Mouse (Mus musculus): Measurements from ENCODE around the gene Gm26992. TPM values are rescaled to one million over a fixed set of nuclear protein-coding genes. Genes with fewer than 3 reads are reported as not detected.

Gm26992 gene
- polyA plus RNA-seq, 1 experiment from 2014 or later: not detected

GRCm38 (mm10) chrX:103529185-103529584, 107.4 kb downstream of the Gm26992 start:
- 0% methylated on average over 23 of the region's 23 CpGs for WGBS
- no peaks in the 10 kb centered on the region for H3K27me3 ChIP-seq (ENCODE audit: control insufficient read depth, insufficient read depth, low read length)
- no peaks in the 10 kb centered on the region for H3K36me3 ChIP-seq (ENCODE audit: control insufficient read depth, insufficient read depth, low read length)
- ATAC-seq (ENCODE audit: insufficient number of reproducible peaks, insufficient read depth, low FRiP score, low read depth): peak; percentile 77
- peak overlapping the region; percentile 12 to 24; a peak in 3 of 4 replicates for H3K4me3 ChIP-seq (ENCODE audit: control insufficient read depth in 1 of 2, insufficient read depth in 1 of 2, low read depth in 1 of 2, low read length in 2 of 2)
- no peaks in the 10 kb centered on the region for H3K9me3 ChIP-seq (ENCODE audit: control insufficient read depth, low read length)
- H3K4me2 ChIP-seq (ENCODE audit: low read length): peak overlapping the region; percentile 59
- peak overlapping the region; percentile 16; the same call in 1 of the 2 replicates for H3K9ac ChIP-seq (ENCODE audit: low read length)
- H3K4me1 ChIP-seq (ENCODE audit: control insufficient read depth in 2 of 2, insufficient read depth in 2 of 2, low read length in 2 of 2): peaks cover 2 to 3% of the 10 kb centered on the region in 2 experiments; a peak in 1 of 4 replicates
- H3K27ac ChIP-seq (replicated peaks in 1 of 2; ENCODE audit: control insufficient read depth in 1 of 2, insufficient read depth in 1 of 2, low read depth in 2 of 2, low read length in 2 of 2): no peak overlapping the region

Other genes starting within 250 kb of the Gm26992 start
- gene Nap1l2, start 235.4 kb upstream of the Gm26992 start, polyA plus RNA-seq (2014; fragmentation: Nextera tagmentation; extraction: Ambion mirVana): 0.57 and 0.96 TPM in 2 replicates
- gene Cdx4, start 100.6 kb upstream of the Gm26992 start, polyA plus RNA-seq (2014; fragmentation: Nextera tagmentation; extraction: Ambion mirVana): not detected in 2 replicates
- 2.8 and 3.1 TPM in 2 replicates for gene Chic1, start 65.5 kb upstream of the Gm26992 start, polyA plus RNA-seq (2014; fragmentation: Nextera tagmentation; extraction: Ambion mirVana)
- gene Tsx, start 7.5 kb upstream of the Gm26992 start, polyA plus RNA-seq (2014; fragmentation: Nextera tagmentation; extraction: Ambion mirVana): not detected in 2 replicates
- gene Zcchc13, start 208.6 kb downstream of the Gm26992 start, polyA plus RNA-seq (2014; fragmentation: Nextera tagmentation; extraction: Ambion mirVana): not detected in 2 replicates

All from heart, embryonic 14.5 days (tissue).